Mouse (Mus musculus) cerebellum, adult (tissue): ENCODE data around the gene Amh.
A peak's percentile ranks its signal among the peaks of the same experiment; 100 is the strongest.

Experiments used
- ATAC-seq: cut with Nextera tagmentation; 2 replicates; pipeline ENCODE4 v1.9.2; 2017; ENCODE audit warnings: mild to moderate bottlenecking, moderate library complexity, mixed read lengths; ENCODE audit not compliant: insufficient number of reproducible peaks, low FRiP score, low TSS enrichment

Gene Amh

DNA sequence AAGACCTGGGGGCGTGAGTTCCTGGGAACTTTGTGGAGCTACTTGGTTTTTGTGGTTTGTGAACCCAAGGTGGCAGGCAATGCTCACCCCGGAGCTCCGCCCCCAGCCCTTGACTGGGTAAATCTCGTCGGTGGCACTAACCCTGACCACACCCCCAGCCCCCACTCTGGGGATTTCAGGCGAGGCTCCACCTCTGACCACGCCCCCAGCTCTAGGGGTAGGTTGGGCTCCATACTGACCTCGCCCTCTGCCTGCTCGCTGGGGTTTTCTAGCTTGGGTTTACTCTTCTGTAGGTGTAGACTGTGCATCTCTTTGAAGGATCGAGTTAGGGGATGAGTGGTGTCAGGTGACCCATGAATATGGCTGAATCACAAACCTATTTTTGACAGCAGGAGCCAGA is 43.5 kb downstream of the Amh start:
- ATAC-seq = no peak

GRCm38 (mm10) chr10:80854913-80855748 is 50.1 kb downstream of the Amh start, which contains the start of the genes Lsm7 and Sppl2b:
Lsm7 (minus strand) TSS chr10:80855209.
Sppl2b (plus strand) TSS chr10:80855275.
- ATAC-seq = peak; percentile 67

GRCm38 (mm10) chr10:80855749-80856073 is 50.7 kb downstream of the Amh start:
- 0 out of 2 replicates have a peak, but pooled peaks have one; percentile 11 for ATAC-seq

- ATAC-seq = no peak
Measured at GRCm38 (mm10) chr10:80856267-80856666, 51.2 kb downstream of the Amh start.

DNA sequence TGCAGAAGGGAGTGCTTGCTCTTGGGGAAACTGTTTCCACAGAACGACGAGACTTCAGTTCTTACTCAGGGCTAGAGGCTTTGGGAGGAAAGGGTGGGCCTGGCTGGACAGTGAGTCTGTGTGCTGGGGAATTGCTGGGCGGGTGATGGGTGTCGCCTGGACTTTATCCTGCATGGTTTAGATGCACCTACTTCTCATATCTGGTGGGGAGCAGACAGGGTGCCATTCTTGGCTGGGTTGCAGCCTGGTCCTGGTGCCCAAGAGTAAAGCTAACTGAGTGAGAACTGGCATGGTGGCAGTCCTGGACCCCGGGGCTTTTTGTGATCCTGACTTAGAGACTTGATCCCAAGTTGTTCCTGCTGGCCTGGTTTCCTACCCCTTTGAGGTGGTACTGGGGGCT is 51.9 kb downstream of the Amh start:
- ATAC-seq = no peak
